Mouse (Mus musculus) left cerebral cortex, postnatal 14 days (tissue): ENCODE data around the gene Dlk1. TPM values are rescaled to one million over a fixed set of nuclear protein-coding genes. Genes with fewer than 3 reads are reported as not detected.

Experiments used
- DNase-seq, 2 experiments: peaks; one replicate each; pipeline ENCODE4 v3.0.0; 2021 to 2022; ENCODE audit warnings: low spot score in 2 of 2, mixed read lengths in 1 of 2
- intact Hi-C: fragments of 180-260 bp; cut with DNase I; formaldehyde crosslinking; loops from one replicate; pipeline ENCODE4 v1.15.1; 2025
- total RNA-seq, 2 experiments: library from RNA; stranded (reverse); gene quantifications; 2 replicates each; pipeline ENCODE4 v1.2.3; 2021

Gene Dlk1
- total RNA-seq, 2 experiments from 2014 or later = 1.2 to 5.0 TPM

DNA sequence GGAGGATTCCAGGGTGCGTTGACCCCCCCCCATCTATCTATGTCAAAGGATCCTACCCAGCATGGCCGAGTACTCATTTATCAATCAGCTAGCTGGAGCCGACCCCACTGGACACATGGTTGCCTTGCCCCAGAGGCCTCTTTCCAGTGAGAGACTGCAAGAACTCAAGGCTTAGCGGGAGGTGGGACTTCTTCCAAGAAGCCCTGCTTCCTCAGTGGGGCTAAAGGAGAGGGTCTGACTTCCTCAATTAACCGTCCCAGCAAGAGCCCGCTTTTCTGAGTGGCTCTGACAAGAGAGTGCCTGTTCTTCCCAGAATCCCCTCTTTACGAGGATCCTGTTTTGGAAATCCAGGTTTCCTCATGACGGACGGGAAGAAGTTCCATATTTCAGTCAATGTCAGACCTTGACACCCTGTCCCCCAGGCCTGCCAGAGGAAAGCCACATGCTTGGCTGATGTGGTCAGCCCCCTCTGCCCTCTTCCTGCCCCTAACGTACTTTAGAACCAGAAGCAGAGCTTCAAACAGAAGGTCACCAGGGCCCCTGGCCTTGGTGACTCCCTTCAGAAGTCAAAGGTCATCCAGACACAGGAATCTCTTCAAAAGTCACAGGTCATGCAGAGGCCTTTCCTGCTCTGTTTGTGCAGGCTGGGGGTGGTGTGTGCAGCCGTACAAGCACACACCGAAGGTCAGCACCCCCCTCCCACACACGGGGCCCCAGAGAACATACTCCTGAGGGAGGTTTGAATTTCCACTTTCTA is 59.7 kb downstream of the Dlk1 start:
- intact Hi-C loops = no loop called here
- no peak for DNase-seq

Other genes starting within 250 kb of the Dlk1 start
- under 1 TPM; 0.09 to 0.15 TPM for gene Rtl1, start 147.5 kb downstream of the Dlk1 start, total RNA-seq